Mouse (Mus musculus): Measurements from ENCODE around the gene Reep1.

Gene Reep1

GRCm38 (mm10) chr6:71707511-71708501 lies at the start of gene Reep1:
Gene Reep1 (plus strand): TSS chr6:71707561.
- in situ Hi-C loops (cut with MboI, MseI): no loop called here

GRCm38 (mm10) chr6:71658290-71658689 lies 49.1 kb upstream of the Reep1 start:
- in situ Hi-C loops (cut with MboI, MseI): no loop called here

- in situ Hi-C loops (cut with MboI, MseI): no loop called here
Observed at GRCm38 (mm10) chr6:71664511-71664910, 42.9 kb upstream of the Reep1 start.

- in situ Hi-C loops (cut with MboI, MseI): no loop called here
Observed at GRCm38 (mm10) chr6:71673166-71673565, 34.2 kb upstream of the Reep1 start.

- in situ Hi-C loops (cut with MboI, MseI): no loop called here
Observed at GRCm38 (mm10) chr6:71678891-71679290, 28.5 kb upstream of the Reep1 start.

- in situ Hi-C loops (cut with MboI, MseI): no loop called here
Observed at GRCm38 (mm10) chr6:71695150-71695549, 12.2 kb upstream of the Reep1 start.

- in situ Hi-C loops (cut with MboI, MseI): no loop called here
Observed at GRCm38 (mm10) chr6:71695599-71695998, 11.8 kb upstream of the Reep1 start.

- in situ Hi-C loops (cut with MboI, MseI): no loop called here
Observed at GRCm38 (mm10) chr6:71706871-71707270, 490 bp upstream of the Reep1 start.

- in situ Hi-C loops (cut with MboI, MseI): no loop called here
Observed at GRCm38 (mm10) chr6:71708528-71708927, 1.2 kb downstream of the Reep1 start.

GRCm38 (mm10) chr6:71710323-71710722 lies 3.0 kb downstream of the Reep1 start:
- in situ Hi-C loops (cut with MboI, MseI): no loop called here

- in situ Hi-C loops (cut with MboI, MseI): no loop called here
Observed at GRCm38 (mm10) chr6:71711201-71711600, 3.8 kb downstream of the Reep1 start.

GRCm38 (mm10) chr6:71713532-71713931 lies 6.2 kb downstream of the Reep1 start:
- in situ Hi-C loops (cut with MboI, MseI): no loop called here

GRCm38 (mm10) chr6:71715006-71715405 lies 7.6 kb downstream of the Reep1 start:
- in situ Hi-C loops (cut with MboI, MseI): no loop called here

GRCm38 (mm10) chr6:71716434-71716833 lies 9.1 kb downstream of the Reep1 start:
- in situ Hi-C loops (cut with MboI, MseI): no loop called here

- in situ Hi-C loops (cut with MboI, MseI): no loop called here
Observed at GRCm38 (mm10) chr6:71718322-71718721, 11.0 kb downstream of the Reep1 start.

- in situ Hi-C loops (cut with MboI, MseI): no loop called here
Observed at GRCm38 (mm10) chr6:71719302-71719701, 11.9 kb downstream of the Reep1 start.

GRCm38 (mm10) chr6:71722988-71723387 lies 15.6 kb downstream of the Reep1 start:
- in situ Hi-C loops (cut with MboI, MseI): no loop called here

- in situ Hi-C loops (cut with MboI, MseI): no loop called here
Observed at GRCm38 (mm10) chr6:71723555-71723954, 16.2 kb downstream of the Reep1 start.

GRCm38 (mm10) chr6:71726710-71727109 lies 19.3 kb downstream of the Reep1 start:
- in situ Hi-C loops (cut with MboI, MseI): no loop called here

- in situ Hi-C loops (cut with MboI, MseI): no loop called here
Observed at GRCm38 (mm10) chr6:71728306-71728705, 20.9 kb downstream of the Reep1 start.

- in situ Hi-C loops (cut with MboI, MseI): no loop called here
Observed at GRCm38 (mm10) chr6:71734910-71735599, 27.7 kb downstream of the Reep1 start.

- in situ Hi-C loops (cut with MboI, MseI): no loop called here
Observed at GRCm38 (mm10) chr6:71735600-71736010, 28.2 kb downstream of the Reep1 start.

GRCm38 (mm10) chr6:71736101-71736500 lies 28.7 kb downstream of the Reep1 start:
- in situ Hi-C loops (cut with MboI, MseI): no loop called here
